Mouse (Mus musculus) pancreas, adult 10 weeks (tissue): Measurements from ENCODE around the gene Ube2m. TPM values are rescaled to one million over a fixed set of nuclear protein-coding genes. Genes with fewer than 3 reads are reported as not detected.

Experiments used
- polyA plus RNA-seq: library from polyadenylated mRNA; stranded (reverse); fragments of 350-450 nt; fragmentation: Illumina TruSeq; extraction: RNeasy Lipid Tissue Mini Kit (QIAGEN cat#74804); gene quantifications from one replicate; pipeline ENCODE4 v1.2.3, GENCODE M21; 2015; ENCODE audit warnings: low read depth, low replicate concordance; ENCODE audit not compliant: insufficient read depth

The Ube2m gene
- polyA plus RNA-seq, result 35.3 TPM

GRCm38 (mm10) chr7:13037901-13038555 is at the start of gene Ube2m:
Ube2m (minus strand) TSS chr7:13038275.

GRCm38 (mm10) chr7:13054287-13055010 is 16.4 kb upstream of the Ube2m start, which contains the start of gene Mzf1:
Mzf1 (minus strand) TSS chr7:13054764.

GRCm38 (mm10) chr7:13034148-13034977 is 3.7 kb downstream of the Ube2m start, which contains the start of gene Chmp2a:
Chmp2a (minus strand) TSS chr7:13034807.

GRCm38 (mm10) chr7:13010005-13010908 is 27.8 kb downstream of the Ube2m start, which contains the start of gene Zbtb45:
Zbtb45 (minus strand) TSS chr7:13010034.

GRCm38 (mm10) chr7:12998851-12999250 is 39.2 kb downstream of the Ube2m start, which contains the start of gene Trim28:
Trim28 (plus strand) TSS chr7:12999114.

GRCm38 (mm10) chr7:12998053-12998452 is 40.0 kb downstream of the Ube2m start, which contains the start of gene Slc27a5:
Slc27a5 (minus strand) TSS chr7:12998192.

Other genes starting within 250 kb of the Ube2m start
- 0.89 TPM for gene Zscan18, start 234.6 kb downstream of the Ube2m start, polyA plus RNA-seq
- gene Zfp329, start 219.4 kb downstream of the Ube2m start, polyA plus RNA-seq, result 2.6 TPM
- gene Zfp110, start 203.5 kb downstream of the Ube2m start, polyA plus RNA-seq, result 5.3 TPM
- gene Zfp128, start 157.1 kb downstream of the Ube2m start, polyA plus RNA-seq, result 0.76 TPM
- gene Zscan22, start 140.5 kb downstream of the Ube2m start, polyA plus RNA-seq, result 2.7 TPM
- 479 TPM for gene Rps5, start 116.0 kb downstream of the Ube2m start, polyA plus RNA-seq
- 0.24 TPM for gene Rnf225, start 110.9 kb downstream of the Ube2m start, polyA plus RNA-seq
- gene Zfp324, start 72.4 kb downstream of the Ube2m start, polyA plus RNA-seq, result 1.9 TPM
- 3.7 TPM for gene Zfp446, start 60.4 kb downstream of the Ube2m start, polyA plus RNA-seq
- not detected for gene Slc27a5, start 40.1 kb downstream of the Ube2m start, polyA plus RNA-seq
- 77.9 TPM for gene Trim28, start 39.2 kb downstream of the Ube2m start, polyA plus RNA-seq
- 2.9 TPM for gene Zbtb45, start 28.2 kb downstream of the Ube2m start, polyA plus RNA-seq
- gene Chmp2a, start 3.5 kb downstream of the Ube2m start, polyA plus RNA-seq, result 58.7 TPM
- 0.46 TPM for gene Mzf1, start 16.5 kb upstream of the Ube2m start, polyA plus RNA-seq
- gene Vmn1r85, start 56.9 kb upstream of the Ube2m start, polyA plus RNA-seq, result not detected
- gene Vmn1r86, start 81.6 kb upstream of the Ube2m start, polyA plus RNA-seq, result not detected
- not detected for gene Vmn1r87, start 101.9 kb upstream of the Ube2m start, polyA plus RNA-seq
- not detected for gene Vmn1r88, start 121.3 kb upstream of the Ube2m start, polyA plus RNA-seq
- gene Vmn1r89, start 174.7 kb upstream of the Ube2m start, polyA plus RNA-seq, result not detected
- gene Lig1, start 239.0 kb upstream of the Ube2m start, polyA plus RNA-seq, result 3.2 TPM
- gene Zswim9, start 240.4 kb upstream of the Ube2m start, polyA plus RNA-seq, result 6.4 TPM